Mouse (Mus musculus) C2C12 (cell line): Measurements from ENCODE around the gene Ttll9.
A peak's percentile ranks its signal among the peaks of the same experiment; 100 is the strongest.

Experiments used
- CEBPB ChIP-seq: IDR thresholded peaks from one replicate; pipeline ENCODE4 v1.6.1; 2011; ENCODE audit warnings: low read depth, mild to moderate bottlenecking, control low read depth, moderate library complexity
- CTCF ChIP-seq: IDR thresholded peaks from one replicate; pipeline ENCODE4 v1.5.1; 2011; ENCODE audit not compliant: control insufficient read depth, insufficient read depth, insufficient read length
- FOSL1 ChIP-seq: IDR thresholded peaks from one replicate; pipeline ENCODE4 v1.8.0; 2011; ENCODE audit warnings: mild to moderate bottlenecking, low read length; ENCODE audit not compliant: poor library complexity, insufficient read depth, severe bottlenecking
- MAX ChIP-seq: IDR thresholded peaks from one replicate; pipeline ENCODE4 v1.6.1; 2011; ENCODE audit warnings: mild to moderate bottlenecking, control low read depth
- MYOD1 ChIP-seq: IDR thresholded peaks from one replicate; pipeline ENCODE4 v1.6.1; 2011; ENCODE audit warnings: low read depth; ENCODE audit not compliant: control insufficient read depth, insufficient read length
- MYOG ChIP-seq: IDR thresholded peaks from one replicate; pipeline ENCODE4 v1.6.1; 2011; ENCODE audit not compliant: control insufficient read depth, insufficient read length; ENCODE audit errors: extremely low read depth
- USF1 ChIP-seq: IDR thresholded peaks from one replicate; pipeline ENCODE4 v1.6.1; 2011; ENCODE audit warnings: low read depth, mild to moderate bottlenecking, control low read depth, moderate library complexity

GRCm38 (mm10) chr2:152939846-152940245 is 22.4 kb upstream of the Ttll9 start:
- peak; percentile 62 for TF ChIP-seq CTCF
- no peak for TF ChIP-seq MYOG
- TF ChIP-seq USF1, result no peak
- no peak for TF ChIP-seq FOSL1
- TF ChIP-seq MAX, result no peak
- no peak for TF ChIP-seq CEBPB
- TF ChIP-seq MYOD1, result no peak
